Mouse (Mus musculus) 3T3-L1 (cell line): ENCODE results near the gene Chil4.

Experiments used
- DNase-seq: peaks from one replicate; pipeline ENCODE4 v3.0.0-alpha.2; 2015; ENCODE audit warnings: low read depth, low spot score

The Chil4 gene

DNA sequence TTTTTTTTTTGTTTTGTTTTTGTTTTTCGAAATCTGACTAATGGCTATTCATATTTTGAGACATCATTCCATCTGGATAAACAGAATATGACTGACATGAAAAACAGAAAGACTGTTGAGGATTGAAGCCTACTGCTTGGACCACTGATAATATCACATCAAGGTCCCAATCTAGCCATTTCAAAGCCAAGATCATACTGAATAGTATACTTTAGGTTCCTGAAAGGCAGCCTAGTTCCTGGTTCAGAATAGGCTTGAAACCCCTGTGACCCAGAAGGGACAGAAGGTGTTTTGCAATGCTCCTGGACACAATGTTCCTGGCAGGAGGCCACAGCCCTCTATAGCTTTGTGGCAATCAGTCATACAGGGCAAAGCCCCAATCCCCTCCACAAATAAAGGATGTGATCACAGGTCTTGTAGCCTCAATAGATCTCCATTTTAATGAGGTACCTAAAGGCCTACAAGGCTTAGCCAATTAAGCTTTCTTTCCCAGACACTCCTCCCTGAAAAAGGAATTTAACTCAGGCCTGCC is 48.7 kb downstream of the Chil4 start:
- no peak for DNase-seq

DNA sequence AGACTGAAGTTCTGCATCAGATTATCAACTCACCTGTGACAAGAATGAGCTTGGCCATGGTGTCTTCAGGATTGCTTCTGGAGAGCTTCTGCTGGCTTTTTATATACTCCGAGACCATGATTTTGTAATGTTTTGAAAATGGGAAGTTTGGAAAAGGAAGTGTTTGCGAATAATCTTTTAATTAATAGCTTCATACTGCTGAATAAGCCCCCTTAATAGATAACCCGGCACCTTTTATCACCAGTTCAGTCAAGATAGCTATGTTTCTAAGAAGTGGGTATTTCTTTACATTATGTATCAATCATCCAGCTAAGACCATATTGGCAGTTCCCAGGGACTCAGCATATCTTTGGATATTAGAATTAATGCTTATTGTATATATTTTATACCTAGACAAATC is 51.8 kb downstream of the Chil4 start, which contains the start of gene Chil3:
Gene Chil3 (minus strand): TSS at position 101 of the 400 bp plus-strand sequence.
- no peak for DNase-seq

DNA sequence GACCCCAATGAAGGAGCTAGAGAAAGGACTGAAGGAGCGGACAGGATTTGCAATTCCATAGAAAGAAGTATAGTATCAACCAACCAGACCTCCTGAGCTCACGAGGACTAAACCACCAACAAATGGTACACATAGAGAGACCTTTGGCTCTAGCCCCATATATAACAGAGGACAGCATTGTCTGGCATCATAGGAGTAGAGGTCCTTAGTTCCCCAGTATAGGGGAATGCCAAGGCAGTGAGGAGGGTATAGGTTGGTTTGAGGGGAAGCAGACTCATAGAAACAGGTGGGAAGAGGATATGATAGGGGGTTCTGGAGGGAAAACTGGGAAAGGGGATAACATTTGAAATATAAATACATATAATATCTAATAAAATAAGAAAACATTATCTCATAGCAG is 64.9 kb downstream of the Chil4 start:
- no peak for DNase-seq
